Mouse (Mus musculus) right cerebral cortex, postnatal 25 days (tissue): Measurements from ENCODE around the gene Klc2.
"Not testable (repeated sequence)": the region's sequence is repeated elsewhere in the genome, so short reads cannot be mapped to it uniquely, and the experiment has no call there.

ENCODE experiments used
- DNase-seq: peaks from one replicate; pipeline ENCODE4 v3.0.0; 2022

Gene Klc2

DNA sequence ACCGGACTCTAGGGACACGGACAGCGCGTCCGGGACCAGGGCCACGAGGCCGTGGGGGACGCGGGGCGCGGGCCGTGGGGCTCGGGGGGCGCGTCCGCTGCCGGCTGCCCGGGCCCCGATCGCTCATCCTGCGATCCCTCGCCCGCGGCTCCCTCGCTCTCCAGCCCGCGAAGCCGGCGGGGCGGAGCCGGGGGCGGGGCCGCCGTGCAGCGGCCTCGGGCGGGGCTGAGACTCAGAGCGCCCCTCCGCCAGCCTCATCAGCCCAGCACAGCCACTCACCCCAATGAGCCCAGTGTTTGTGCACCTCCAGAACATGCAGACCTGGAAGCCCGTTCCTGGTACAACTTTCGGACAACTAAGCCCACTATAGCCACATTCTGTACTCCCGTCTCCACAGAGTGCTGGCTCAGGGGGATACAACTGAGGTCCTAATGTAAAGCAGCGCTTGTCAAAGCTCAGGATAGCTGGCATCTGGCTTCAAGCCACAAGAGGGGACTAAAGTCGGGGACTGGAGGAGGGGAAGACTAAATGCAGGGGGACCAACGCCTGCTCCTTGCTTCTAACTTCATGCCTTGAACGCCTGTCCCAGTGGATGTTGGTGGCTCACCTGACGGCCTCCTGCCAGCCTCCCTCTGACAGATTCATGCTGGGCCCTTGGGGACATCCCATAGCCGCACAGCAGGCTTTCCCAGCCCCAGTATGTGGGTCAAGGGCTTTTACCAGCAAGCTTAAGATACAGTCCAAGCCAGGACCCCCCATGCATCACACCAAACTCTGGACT is 19.8 kb downstream of the Klc2 start, which contains the start of gene Cnih2:
TSS of gene Cnih2 (minus strand) at position 159 of the 781 bp plus-strand sequence.
- DNase-seq, result peak; percentile 83

DNA sequence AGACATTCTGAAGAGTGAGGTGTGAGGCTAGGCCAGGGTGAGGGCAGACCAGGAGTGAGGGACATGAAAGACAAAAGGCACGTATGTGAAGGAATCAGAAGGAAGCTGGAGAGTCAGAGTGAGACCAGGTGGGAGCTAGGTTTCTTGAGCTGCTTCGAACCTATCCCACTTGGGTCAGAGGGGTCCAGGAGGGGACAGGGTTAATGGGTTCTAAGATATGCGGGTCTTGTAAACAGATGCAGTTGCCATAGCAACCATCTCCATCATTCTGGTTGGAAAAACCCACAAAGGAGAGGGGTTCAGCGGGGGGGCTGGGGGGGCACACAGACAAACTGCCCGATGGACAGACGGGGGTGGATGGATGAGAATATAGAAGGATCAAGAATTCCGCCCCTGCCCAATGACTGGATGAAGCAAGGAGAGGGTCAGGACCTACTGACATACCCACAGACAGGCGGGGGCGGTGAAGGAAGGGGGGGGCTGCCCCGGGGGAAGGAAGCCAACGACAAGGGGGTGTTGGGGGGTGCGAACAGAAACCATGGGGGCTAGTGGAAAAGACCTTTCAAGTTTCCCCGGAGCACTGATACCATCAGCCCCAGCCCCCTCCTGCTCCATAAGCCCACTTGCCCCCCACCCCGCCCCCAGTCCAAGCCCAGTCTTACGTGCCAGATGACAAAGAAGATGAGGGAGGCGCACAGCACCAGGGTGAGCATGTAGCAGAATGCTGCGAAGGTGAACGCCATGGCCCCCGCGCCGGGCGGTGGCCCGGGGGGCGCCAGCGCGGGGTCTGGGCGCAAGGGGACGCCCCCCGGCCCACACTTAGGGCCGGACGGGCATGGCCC is 20.6 kb downstream of the Klc2 start:
- DNase-seq, result no peak

DNA sequence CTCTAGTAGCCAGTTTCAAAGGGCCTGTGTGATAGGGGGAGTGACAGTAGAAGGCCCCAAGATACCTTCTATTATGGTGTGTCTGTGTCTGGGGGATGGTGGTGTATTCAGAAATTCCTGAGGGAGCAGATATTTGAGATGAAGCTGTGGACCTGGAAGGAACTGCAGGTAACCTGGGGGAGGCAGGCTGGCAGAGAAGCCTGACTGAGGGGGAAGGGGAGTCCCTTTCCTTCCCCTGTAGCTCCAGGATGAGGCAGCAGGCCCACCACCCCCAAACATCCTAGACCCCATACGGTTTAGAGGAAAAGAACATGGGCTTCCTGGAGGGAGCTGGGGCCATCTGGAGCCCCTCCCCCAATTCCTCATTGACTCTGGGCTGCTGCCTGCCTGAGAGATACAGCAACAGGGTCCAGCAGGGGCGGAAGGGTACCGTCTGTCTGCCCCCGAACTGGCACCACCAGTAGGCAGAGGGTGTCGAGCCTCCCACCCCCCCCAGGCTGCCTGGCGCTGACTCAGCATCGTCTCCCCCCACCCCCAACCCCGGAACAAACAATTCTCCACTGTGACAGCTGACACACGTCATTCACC is 22.4 kb downstream of the Klc2 start:
- no peak for DNase-seq

DNA sequence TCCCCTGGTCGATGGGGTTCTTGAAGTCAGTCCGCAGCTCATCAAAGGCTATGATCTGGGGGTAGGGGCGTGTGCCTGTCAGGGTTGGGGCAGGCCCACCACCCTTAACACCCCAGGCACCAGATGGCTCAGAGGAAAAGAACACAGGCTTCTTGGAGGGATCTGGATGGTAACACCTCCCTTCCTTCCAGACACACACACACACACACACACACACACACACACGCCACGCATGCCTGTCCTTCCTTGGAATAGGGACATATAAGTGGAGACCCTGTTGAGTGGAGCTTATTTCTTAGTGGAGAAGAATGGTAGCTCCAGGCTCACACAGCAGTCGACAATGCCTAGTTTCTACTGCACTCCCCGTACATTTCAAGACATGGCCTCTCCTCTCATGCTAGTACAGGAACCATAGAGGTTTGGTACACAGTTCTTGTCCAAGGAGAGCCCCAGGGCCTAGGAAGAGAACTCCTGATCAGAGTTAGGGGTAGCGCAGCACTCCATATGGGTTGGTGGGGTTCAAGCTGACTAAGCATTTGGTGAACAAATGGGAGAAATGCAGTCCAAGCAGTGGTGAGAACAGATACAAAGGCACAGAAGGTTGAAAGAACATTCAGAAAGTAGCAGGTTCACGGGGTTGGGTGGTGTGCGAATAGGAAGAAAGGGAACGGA is 23.5 kb downstream of the Klc2 start:
- no peak for DNase-seq

DNA sequence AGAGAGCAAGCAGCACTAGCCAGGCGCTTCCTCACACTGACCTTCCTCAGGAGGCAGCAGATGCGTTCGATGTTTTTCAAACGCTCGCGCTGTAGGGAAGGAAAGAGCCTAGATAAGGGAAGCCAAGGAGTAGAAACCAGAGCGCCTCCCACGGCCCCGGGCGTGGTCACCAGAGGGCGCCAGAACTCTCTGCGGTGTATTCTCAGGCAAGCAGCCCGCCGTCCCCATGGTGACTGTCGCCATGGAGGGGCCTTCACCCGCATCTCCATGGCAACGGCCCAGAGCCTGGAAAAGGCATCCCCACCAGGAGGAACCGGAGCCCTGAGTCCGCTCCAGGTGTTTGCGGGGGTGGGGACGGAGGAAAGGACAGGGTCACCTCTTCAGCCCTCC is 24.1 kb downstream of the Klc2 start:
- DNase-seq, result peak; percentile 97

DNA sequence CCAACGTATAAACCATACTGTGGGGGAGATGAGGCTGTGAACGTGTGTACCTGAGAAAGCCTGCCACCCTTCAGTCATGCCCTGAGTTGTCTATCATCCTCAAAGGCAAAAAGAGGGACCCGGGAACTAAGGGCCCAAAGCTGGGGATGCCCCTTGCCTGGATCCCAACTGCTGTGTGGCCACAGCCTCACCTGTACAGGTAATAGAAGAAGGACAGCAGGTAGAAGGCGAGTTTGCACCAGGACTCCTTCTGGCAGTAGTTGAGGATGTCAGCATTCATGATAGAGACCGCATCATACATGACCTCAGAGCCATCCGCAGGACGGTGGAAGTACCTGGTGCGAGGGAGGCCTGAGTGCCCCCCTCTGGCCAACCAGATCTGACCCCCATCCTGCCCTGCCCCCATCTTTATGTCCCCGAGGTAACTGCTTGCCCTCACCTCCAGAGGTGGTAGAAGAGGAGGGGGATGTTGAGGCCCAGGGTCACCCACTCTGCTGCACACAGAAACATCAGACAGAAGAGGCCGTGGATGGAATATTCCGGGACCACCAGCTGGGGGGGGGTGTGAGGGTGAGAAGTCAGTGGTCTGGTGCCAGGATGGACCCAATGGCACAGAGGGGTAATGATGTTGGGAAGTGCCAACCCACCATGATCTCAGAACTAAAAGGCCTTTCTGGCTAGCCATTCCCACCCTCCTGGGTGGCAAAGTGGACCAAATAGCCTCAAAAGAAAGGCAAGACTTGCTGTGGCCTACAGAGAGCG is 24.7 kb downstream of the Klc2 start:
- no peak for DNase-seq

DNA sequence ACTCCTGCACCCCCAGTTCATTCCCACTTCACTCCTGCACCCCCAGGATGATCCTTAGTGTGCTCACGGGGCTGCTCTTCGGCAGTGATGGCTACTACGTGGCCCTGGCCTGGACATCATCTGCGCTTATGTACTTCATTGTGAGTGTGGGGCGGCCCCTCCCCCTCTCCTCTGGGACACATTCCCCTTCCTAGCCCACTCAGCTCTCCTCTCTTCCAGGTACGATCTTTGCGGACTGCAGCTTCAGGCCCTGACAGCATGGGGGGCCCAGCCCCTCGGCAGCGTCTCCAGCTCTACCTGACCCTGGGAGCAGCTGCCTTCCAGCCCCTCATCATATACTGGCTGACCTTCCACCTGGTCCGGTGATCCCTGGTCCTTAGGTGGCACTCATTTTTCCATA is 26.3 kb downstream of the Klc2 start:
- DNase-seq, result no peak

DNA sequence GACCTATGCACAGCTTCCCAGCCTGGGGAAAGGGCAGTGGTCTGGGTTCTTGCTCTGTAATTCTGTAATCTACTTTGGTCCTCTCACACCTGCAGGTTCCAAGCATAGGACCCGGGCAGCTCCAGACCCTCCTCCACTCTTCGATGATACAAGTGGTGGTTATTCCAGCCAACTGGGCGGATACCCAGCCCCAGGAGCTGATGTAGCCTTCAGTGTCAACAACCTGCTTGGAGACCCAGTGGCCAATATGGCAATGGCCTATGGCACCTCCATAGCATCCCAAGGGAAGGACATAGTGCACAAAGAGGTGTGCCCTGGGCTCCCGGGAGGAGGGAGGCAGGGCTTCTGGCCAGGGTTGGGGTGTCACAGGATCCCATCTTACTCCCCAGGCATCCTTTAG is 29.0 kb downstream of the Klc2 start:
- no peak for DNase-seq

DNA sequence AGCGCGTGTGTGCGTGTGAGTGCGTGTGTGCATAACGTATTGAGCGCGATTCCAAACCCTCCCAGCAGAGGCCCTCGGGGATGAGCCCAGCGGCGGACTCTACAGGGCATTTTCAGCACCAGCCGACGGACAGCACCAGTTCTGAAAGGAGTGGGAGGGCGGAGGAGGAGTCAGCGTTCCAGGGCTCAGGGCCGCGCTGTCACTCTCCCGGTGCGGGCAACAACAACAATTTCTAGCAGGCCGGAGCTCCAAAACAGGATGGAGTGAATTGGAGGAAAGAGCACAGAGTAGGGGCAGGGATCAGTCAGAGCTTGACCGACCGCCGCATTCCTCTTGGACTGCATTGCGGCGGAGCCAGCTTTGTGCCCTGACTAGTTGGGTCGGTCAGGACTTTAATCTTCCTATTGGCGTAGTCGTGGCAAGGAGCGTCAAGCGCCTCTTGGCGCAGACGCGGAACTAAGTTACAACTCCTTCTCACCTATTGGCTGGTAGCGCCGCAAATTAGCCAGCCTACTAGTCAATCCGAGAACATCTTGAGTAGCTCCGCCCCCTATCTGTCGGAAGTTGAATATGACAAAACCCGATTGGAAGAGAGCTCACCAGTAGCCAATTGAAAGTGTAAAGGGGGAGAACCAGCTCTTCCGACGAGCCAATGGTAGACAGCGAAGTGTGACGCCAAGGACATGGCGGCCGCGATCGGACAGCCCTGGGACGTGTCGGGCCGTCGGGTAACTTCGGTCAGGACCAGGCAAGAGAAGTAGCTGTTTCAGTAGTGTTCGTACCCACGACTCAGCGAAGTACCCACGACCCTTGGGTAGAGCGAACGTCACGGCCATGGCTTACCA is 30.3 kb downstream of the Klc2 start, which contains the start of gene Yif1a:
TSS of gene Yif1a (plus strand) at position 655 of the 845 bp plus-strand sequence.
- DNase-seq, result peak; percentile 92

DNA sequence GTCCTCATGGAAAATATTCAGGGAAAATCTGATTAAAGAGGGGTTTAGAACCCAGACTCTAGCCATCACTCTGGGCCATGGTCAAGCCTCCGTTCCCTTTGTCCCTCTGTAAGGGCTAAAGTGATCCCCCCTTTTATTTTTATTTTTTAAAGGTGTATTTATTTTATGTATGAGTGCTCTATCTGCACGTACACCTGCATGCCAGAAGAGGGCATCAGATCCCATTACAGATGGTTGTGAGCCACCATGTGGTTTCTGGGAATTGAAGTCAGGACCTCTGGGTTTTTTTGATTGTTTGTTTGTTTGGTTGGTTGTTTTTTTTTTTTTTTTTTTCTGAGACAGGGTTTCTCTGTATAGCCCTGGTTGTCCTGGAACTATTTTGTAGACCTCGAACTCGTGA is 31.8 kb downstream of the Klc2 start:
- not testable (repeated sequence) for DNase-seq

DNA sequence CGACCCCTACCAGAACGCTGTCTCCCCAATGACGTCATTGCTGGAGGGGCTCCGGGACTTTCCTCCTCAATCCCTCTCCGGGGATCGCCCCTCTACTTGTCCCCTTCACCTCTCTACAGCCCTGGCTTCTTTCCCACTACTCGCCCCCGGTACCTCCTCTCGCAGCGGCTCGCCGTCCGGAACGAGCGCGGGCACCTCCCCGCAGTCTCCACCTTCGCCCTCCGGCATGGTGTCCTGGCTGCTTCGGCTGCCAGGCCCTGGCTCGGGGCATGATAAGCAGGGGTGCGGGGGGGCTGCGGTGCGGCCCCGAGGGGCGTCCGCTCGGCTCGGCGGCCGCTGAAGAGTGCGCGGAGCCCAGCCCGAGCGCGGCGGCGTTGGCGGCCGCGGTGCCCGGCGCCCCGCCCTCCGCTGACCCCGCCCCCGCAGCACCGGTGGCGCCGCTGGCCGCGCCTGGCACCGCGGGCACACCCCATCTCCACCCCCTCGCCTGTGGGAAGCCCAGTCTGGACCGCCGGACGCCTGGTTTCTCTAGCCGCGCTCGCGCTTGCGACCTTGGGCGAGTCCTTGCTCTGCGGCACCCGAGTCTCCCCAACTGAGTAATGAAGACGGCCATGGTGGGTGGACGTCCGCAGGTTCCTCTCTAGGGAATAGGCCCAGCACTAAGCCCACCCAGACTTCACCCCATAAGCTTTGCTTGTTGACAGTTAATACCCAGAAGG is 33.1 kb downstream of the Klc2 start, which contains the start of gene Tmem151a:
TSS of gene Tmem151a (minus strand) at position 387 of the 719 bp plus-strand sequence.
- DNase-seq, result peak; percentile 69

DNA sequence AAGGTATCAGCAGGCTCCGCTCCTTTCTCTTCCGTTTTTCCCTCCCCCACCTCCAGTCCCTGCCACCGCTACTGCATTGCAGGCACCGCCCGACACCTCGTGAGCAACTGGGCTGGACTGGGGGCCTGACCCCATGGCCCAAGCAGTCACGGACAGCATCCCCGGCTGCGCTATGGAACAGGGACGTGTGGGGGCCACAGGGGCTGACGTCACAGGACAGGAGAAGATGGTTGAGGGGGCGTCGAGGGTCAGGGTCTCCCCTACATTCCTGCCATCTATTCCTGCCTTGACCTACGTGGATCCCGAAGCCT is 33.6 kb downstream of the Klc2 start:
- no peak for DNase-seq

DNA sequence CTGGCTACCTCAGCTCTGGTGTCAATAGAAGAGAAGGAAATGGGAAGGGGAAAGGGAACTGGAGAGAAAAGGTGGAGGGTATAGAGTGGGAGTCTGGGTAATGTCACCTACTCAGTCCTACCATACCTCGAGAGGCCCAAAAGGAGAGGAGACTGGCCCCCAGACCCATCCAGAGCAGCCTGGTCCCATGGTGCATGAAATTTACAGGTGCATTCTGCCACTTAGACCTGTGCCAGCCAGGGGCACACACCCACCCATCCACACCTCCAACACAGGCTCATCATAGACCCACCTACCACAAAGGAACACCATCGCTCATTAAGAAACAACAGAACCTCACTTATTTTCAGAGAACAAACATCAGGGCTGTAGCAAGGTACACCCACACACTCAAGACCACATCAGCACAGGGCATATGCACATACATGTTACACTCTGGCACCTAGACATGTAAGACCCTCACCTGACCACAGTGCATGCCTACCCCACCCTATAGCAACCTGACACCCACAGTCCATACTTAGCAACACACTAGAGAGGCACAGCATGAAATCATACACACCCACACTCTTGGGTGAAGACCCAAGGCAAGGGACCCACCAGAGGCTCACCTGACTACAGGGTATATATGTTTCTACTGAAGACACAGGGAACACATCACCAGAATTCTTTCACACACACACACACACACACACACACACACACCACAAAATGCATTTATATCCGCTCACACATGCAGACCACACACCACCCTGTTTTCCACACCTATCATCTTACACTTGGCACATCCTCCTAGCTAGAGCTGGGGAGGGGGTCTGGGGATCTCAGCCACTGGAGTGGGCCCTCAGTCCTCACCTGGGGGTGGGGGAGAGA is 34.2 kb downstream of the Klc2 start:
- DNase-seq, result no peak

DNA sequence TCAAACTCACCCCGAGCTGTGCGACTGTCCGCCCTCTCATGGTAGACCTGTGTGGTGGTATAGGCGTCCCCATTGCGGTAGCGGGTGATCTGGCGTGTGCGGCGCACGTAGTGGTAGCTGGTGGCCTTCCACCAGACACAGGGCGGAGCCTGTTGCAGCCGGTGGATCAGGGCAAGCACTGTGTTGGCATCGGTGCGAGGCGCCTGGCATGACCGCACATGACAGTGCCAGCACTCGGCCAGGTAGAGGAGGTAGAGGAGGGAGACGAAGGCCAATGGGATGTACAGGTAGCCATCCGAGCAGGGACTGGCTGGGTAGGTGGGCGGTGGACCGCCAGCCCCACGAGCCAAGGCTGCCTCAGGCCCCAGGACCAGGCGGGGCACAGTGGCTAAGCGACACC is 35.8 kb downstream of the Klc2 start:
- no peak for DNase-seq

DNA sequence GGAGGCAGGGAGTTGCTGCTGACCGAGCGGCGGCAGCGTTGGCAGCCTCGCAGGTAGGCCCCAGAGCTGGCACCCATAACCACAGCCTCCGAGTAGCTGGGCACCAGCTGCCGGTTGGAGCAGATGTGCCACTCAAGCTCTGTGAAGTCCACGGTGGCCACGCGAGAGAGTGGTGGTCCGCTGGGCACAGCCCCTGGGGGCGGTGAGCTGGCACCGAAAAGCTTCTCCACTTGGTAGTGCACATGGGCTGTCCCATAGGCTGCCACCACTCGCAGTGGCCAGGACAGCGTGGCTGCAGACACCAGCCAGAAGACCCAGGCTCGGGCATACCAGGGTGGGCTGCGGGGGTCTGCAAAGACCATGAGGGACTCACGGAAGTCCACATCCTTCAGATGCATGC is 36.4 kb downstream of the Klc2 start:
- DNase-seq, result no peak

DNA sequence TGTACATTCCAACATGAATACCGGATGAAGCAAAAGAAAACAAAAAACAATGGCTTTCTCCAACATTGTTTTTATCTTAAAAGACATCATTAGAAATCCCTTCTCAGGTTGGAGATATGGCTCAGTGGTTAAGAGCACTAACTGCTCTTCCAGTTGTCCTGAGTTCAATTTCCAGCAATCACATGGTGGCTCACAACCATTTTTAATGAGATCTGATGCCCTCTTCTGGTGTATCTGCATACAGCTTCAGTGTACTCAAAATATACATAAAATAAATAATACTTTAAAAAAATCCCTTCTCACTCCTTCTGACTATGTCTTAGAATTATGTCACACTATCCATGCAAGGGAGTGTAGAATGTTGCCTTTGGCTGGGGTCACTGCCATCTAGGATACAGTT is 39.1 kb downstream of the Klc2 start:
- no peak for DNase-seq

DNA sequence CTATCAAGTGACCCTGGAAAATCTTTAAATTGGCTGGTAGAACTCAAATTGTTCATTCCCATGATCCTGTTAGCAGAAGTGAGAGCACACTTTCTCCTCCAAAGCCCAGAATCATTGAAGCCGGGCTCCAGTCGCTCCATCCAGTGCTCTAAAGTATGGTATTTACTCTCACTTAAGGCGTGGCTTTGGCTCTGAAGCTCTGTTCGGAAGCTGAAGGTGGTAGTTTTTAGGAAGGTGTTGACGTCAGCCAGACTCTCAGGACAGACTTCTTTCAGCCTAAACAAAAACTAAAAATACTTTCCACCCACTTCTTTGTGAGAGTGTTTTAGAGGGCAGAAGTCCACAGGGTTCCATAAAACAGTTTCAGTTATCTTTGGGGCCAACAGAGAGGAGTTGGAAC is 44.8 kb downstream of the Klc2 start:
- DNase-seq, result no peak

DNA sequence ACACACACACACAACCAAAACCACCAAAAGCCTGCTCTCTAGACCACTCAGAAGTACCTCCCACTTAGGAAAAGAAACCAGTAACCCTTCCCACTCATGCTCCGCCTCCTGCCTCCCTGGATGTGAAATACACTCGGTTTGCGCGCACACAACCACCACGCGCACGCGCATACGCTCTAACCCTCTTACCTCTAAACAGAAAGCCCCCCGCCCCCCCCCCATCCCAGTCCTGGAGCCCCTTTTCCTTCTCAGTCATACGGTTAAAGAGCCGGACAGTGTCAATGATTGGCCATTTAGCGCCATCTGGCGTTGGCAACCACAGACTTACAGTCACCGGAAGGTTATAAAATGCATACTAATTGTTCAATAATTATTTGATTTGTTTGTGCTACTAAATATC is 45.3 kb downstream of the Klc2 start:
- DNase-seq, result no peak

DNA sequence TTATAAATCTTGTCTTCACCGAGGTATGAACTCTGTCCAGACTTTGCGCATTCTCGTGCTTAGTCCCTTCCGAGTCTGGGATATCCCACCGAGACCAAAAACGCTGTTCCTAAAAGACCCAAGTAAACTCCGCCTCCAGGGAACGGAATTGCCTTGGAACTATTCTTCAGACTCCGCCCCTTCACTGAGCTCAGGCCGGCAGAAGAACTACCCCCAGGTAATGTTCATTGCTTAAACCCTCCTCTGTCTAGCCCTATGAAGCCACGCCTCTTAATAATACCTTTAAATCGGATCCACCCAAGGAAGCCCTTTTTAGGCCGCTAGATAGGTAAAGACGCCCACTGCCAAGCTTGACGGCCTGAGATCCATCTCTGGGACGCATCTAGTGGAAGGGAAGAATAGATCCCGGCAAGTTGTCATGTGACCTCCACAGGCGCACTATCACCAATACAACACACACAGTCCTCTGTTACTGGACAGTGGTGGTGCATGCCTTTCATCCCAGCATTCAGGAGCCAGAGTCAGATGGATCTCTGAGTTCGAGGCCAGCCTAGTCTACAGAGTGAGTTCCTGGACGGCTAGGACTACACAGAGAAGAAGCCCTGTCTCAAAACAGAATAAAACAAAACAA is 45.9 kb downstream of the Klc2 start:
- DNase-seq, result no peak
